Mouse (Mus musculus) myocyte (in vitro differentiated cells): ENCODE data around the gene Mdh1b.

ENCODE experiments used
- CEBPB ChIP-seq: IDR thresholded peaks from 2 replicates; pipeline ENCODE4 v1.6.1; 2011; ENCODE audit warnings: mild to moderate bottlenecking, moderate library complexity; ENCODE audit not compliant: poor library complexity, insufficient read depth, severe bottlenecking
- E2F4 ChIP-seq: IDR thresholded peaks from one replicate; pipeline ENCODE4 v1.6.1; 2011; ENCODE audit warnings: mild to moderate bottlenecking, control low read depth, moderate library complexity; ENCODE audit not compliant: insufficient read depth
- MAX ChIP-seq: IDR thresholded peaks from one replicate; pipeline ENCODE4 v1.6.1; 2011; ENCODE audit warnings: low read depth, mild to moderate bottlenecking, control low read depth
- MYOD1 ChIP-seq, 3 experiments: IDR thresholded peaks; one replicate each; pipeline ENCODE4 v1.6.1; 2011; ENCODE audit warnings: control low read depth in 2 of 3, low read depth in 2 of 3, mild to moderate bottlenecking in 2 of 3, moderate library complexity in 1 of 3; ENCODE audit not compliant: insufficient read length in 2 of 3, control insufficient read depth in 1 of 3
- MYOG ChIP-seq, 3 experiments: IDR thresholded peaks; one replicate each; pipeline ENCODE4 v1.6.1; 2011; ENCODE audit warnings: control low read depth in 2 of 3, low read depth in 2 of 3, mild to moderate bottlenecking in 2 of 3; ENCODE audit not compliant: insufficient read length in 2 of 3, control insufficient read depth in 1 of 3, insufficient read depth in 1 of 3
- POLR2A ChIP-seq: IDR thresholded peaks from one replicate; pipeline ENCODE4 v1.6.1; 2011; ENCODE audit warnings: low read depth, mild to moderate bottlenecking, control low read depth, moderate library complexity; ENCODE audit not compliant: insufficient read length
- POLR2AphosphoS2 ChIP-seq: IDR thresholded peaks from one replicate; pipeline ENCODE4 v1.6.1; 2011; ENCODE audit warnings: low read depth, control low read depth; ENCODE audit not compliant: insufficient read length
- REST ChIP-seq: IDR thresholded peaks from one replicate; pipeline ENCODE4 v1.6.1; 2011; ENCODE audit warnings: mild to moderate bottlenecking, control low read depth, moderate library complexity; ENCODE audit not compliant: insufficient read depth, insufficient read length
- TCF3 ChIP-seq: IDR thresholded peaks from one replicate; pipeline ENCODE4 v1.6.1; 2011; ENCODE audit warnings: low read depth, control low read depth; ENCODE audit not compliant: insufficient read length
- USF1 ChIP-seq: IDR thresholded peaks from one replicate; pipeline ENCODE4 v1.6.1; 2011; ENCODE audit warnings: low read depth, mild to moderate bottlenecking, control low read depth, moderate library complexity

DNA sequence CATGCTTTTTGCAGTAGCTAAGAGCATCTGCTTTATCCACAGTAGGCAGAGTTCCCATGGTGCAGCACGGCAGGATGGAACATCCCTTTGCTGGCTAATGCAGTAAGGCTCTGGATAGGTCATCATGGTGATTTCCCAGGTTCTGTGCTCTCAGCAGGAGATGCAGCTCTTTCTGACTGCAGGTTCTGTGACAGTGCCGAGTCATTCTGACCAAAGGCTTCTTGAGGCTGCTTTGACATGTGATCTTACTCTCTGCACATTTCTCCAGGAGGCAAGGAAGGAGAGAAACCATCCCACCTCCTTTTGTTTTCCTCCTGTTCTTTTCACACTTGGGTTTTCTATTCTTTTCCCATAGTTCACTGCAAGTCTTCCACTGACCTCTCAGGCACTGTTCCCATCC is 25.9 kb upstream of the Mdh1b start:
- no peak for TF ChIP-seq MAX
- no peak for TF ChIP-seq POLR2A
- TF ChIP-seq USF1 = no peak
- TF ChIP-seq MYOD1 (IDR thresholded peaks at IDR 0.05; ENCODE audit: control insufficient read depth in 1 of 3, insufficient read length in 2 of 3, low read depth in 2 of 3) = no peak
- TF ChIP-seq CEBPB = no peak
- no peak for TF ChIP-seq REST
- TF ChIP-seq E2F4 = no peak
- no peak for TF ChIP-seq MYOG (IDR thresholded peaks at IDR 0.05; ENCODE audit: control insufficient read depth in 1 of 3, insufficient read depth in 1 of 3, insufficient read length in 2 of 3, low read depth in 2 of 3)
- no peak for TF ChIP-seq POLR2AphosphoS2
- no peak for TF ChIP-seq TCF3
